Mouse (Mus musculus) erythroblast, embryonic 14.5 days (primary cell): Measurements from ENCODE around the gene Lcn12. TPM values are rescaled to one million over a fixed set of nuclear protein-coding genes. Genes with fewer than 3 reads are reported as not detected.
A peak's percentile ranks its signal among the peaks of the same experiment; 100 is the strongest.

Source experiments
- H3K27me3 ChIP-seq: 2 replicates; pipeline ENCODE4 v1.6.1; 2012; ENCODE audit warnings: inconsistent platforms; ENCODE audit not compliant: control insufficient read depth
- H3K36me3 ChIP-seq: 2 replicates; pipeline ENCODE4 v1.6.1; 2012; ENCODE audit warnings: mild to moderate bottlenecking, inconsistent platforms; ENCODE audit not compliant: control insufficient read depth
- H3K4me1 ChIP-seq: 2 replicates; pipeline ENCODE4 v1.6.1; 2012; ENCODE audit warnings: inconsistent platforms; ENCODE audit not compliant: control insufficient read depth
- H3K4me3 ChIP-seq: replicated peaks from 2 replicates; pipeline ENCODE3; 2012; ENCODE audit warnings: moderate library complexity, mild to moderate bottlenecking, inconsistent platforms
- H3K9me3 ChIP-seq: 2 replicates; pipeline ENCODE4 v1.6.1; 2012; ENCODE audit warnings: low read length, inconsistent platforms, mixed read lengths; ENCODE audit not compliant: control insufficient read depth
- GATA1 ChIP-seq: IDR thresholded peaks from 2 replicates; pipeline ENCODE4 v1.6.1; 2012; ENCODE audit warnings: low read length, inconsistent platforms, mixed read lengths
- TAL1 ChIP-seq: IDR thresholded peaks from 3 replicates; pipeline ENCODE4 v1.6.1; 2012; ENCODE audit warnings: low read length, inconsistent platforms, mixed read lengths
- polyA plus RNA-seq: library from polyadenylated mRNA; stranded (reverse); fragments of >175 nt; gene quantifications from 2 replicates; pipeline ENCODE4 v1.2.3, GENCODE M21; 2012

Lcn12 gene
- polyA plus RNA-seq, 1 experiment: not detected

- TF ChIP-seq GATA1 (no peak), TAL1 (no peak)
- H3K9me3 ChIP-seq: no peaks in the 10 kb centered on the region
Measured at GRCm38 (mm10) chr2:25506964-25507363, 13.3 kb upstream of the Lcn12 start.

GRCm38 (mm10) chr2:25505860-25506259 lies 12.1 kb upstream of the Lcn12 start:
- H3K9me3 ChIP-seq: no peaks in the 10 kb centered on the region
- H3K4me1 ChIP-seq: peaks cover 57% of the 10 kb centered on the region
- H3K36me3 ChIP-seq: peaks cover 52% of the 10 kb centered on the region
- no peaks in the 10 kb centered on the region for H3K27me3 ChIP-seq
- no peak for TF ChIP-seq TAL1
- TF ChIP-seq GATA1: no peak
- no peak overlapping the region for H3K4me3 ChIP-seq

More at GRCm38 (mm10) chr2:25506964-25507363, 13.3 kb upstream of the Lcn12 start:
- Histone ChIP-seq H3K4me3 (no peak overlapping the region), H3K27me3 (no peaks in the 10 kb centered on the region), H3K4me1 (peaks cover 52% of the 10 kb centered on the region), H3K36me3 (peaks cover 47% of the 10 kb centered on the region)

GRCm38 (mm10) chr2:25505000-25505399 lies 11.3 kb upstream of the Lcn12 start:
- Histone ChIP-seq H3K36me3 (peaks cover 52% of the 10 kb centered on the region), H3K9me3 (no peaks in the 10 kb centered on the region), H3K4me1 (peaks cover 57% of the 10 kb centered on the region), H3K27me3 (no peaks in the 10 kb centered on the region), H3K4me3 (no peak overlapping the region)
- no peak for TF ChIP-seq TAL1
- no peak for TF ChIP-seq GATA1

- Histone ChIP-seq H3K36me3 (peaks cover 52% of the 10 kb centered on the region), H3K9me3 (no peaks in the 10 kb centered on the region), H3K27me3 (no peaks in the 10 kb centered on the region), H3K4me1 (peaks cover 60% of the 10 kb centered on the region), H3K4me3 (no peak overlapping the region)
- TF ChIP-seq GATA1 (no peak), TAL1 (no peak)
Measured at GRCm38 (mm10) chr2:25504538-25504937, 10.8 kb upstream of the Lcn12 start.

DNA sequence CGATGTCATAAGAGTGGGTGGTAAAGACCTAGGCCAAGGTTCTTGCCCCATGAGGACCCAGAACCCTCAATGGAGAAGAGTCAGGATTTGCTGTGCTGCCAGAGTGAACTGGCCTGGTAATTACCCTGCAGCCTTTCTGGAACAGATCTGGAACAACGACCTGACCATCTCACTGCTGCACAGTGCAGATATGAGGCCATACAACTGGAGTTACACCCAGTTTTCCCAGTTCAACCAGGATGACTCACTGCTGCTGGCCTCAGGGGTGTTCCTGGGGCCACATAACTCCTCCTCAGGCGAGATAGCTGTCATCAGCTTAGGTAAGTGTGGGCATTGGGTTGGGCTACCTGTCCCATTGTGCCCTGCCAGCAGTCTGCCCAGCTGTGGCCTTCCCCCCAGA lies 9.0 kb upstream of the Lcn12 start:
- Histone ChIP-seq H3K27me3 (no peaks in the 10 kb centered on the region), H3K4me3 (peak overlapping the region; percentile 72), H3K9me3 (no peaks in the 10 kb centered on the region), H3K4me1 (peaks cover 69% of the 10 kb centered on the region), H3K36me3 (peaks cover 52% of the 10 kb centered on the region)
- TF ChIP-seq TAL1 (peak; percentile 80), GATA1 (peak; percentile 79)

- Histone ChIP-seq H3K27me3 (no peaks in the 10 kb centered on the region), H3K4me1 (peaks cover 67% of the 10 kb centered on the region), H3K4me3 (peak within 1 kb of the TSS; percentile 72), H3K36me3 (peaks cover 49% of the 10 kb centered on the region), H3K9me3 (no peaks in the 10 kb centered on the region)
- TF ChIP-seq GATA1 (no peak), TAL1 (no peak)
Measured at GRCm38 (mm10) chr2:25501593-25502486, 8.1 kb upstream of the Lcn12 start, which contains the start of gene C8g. C8g (minus strand) TSS chr2:25501719.

- TF ChIP-seq GATA1: no peak
- TF ChIP-seq TAL1: no peak
- Histone ChIP-seq H3K9me3 (no peaks in the 10 kb centered on the region), H3K4me3 (peak within 1 kb of the TSS; percentile 72), H3K4me1 (peaks cover 64% of the 10 kb centered on the region), H3K36me3 (peaks cover 43% of the 10 kb centered on the region), H3K27me3 (no peaks in the 10 kb centered on the region)
Measured at GRCm38 (mm10) chr2:25500576-25501405, 7.1 kb upstream of the Lcn12 start, which contains the start of gene Fbxw5. Fbxw5 (plus strand) TSS chr2:25500750.

DNA sequence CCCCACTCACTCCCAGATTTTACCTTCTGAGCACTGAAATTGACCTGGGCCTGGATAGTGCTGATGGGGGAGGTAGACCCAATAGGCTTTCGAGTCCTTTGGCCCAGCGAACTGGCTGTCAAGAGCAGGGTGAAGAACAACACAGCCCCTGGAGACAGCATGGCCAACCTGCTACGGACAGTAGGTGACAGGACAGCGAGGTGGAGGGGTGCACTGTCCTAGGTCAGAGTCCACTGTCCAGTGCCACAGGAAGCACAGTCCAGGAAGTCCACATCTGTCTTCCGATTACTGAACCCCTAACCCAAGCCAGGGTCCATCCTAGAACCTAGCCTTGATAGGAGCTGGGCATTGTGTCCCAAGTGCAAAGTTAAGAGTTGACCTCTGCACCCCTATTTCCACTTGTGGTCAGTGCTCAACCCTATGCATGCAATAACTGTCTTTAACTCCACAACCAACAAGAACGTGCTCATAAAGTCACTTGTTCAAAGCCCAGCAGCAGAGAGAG lies 6.4 kb upstream of the Lcn12 start:
- peak overlapping the region; percentile 72 for H3K4me3 ChIP-seq
- TF ChIP-seq GATA1: no peak
- TF ChIP-seq TAL1: no peak
- H3K4me1 ChIP-seq: peaks cover 64% of the 10 kb centered on the region
- no peaks in the 10 kb centered on the region for H3K9me3 ChIP-seq
- no peaks in the 10 kb centered on the region; the same call in 1 of the 2 replicates for H3K27me3 ChIP-seq
- H3K36me3 ChIP-seq: peaks cover 36% of the 10 kb centered on the region
